Mouse (Mus musculus) kidney, adult 9 months (tissue): ENCODE data around the gene Camkk1.
A peak's percentile ranks its signal among the peaks of the same experiment; 100 is the strongest.

Source experiments
- DNase-seq: peaks from one replicate; pipeline ENCODE4 v3.0.0; 2022

Gene Camkk1

GRCm38 (mm10) chr11:73018471-73019146, at the start of gene Camkk1:
Gene Camkk1 (plus strand): TSS chr11:73019008.
- DNase-seq = peak; percentile 88

GRCm38 (mm10) chr11:72974995-72975503, 43.8 kb upstream of the Camkk1 start:
- DNase-seq = no peak

- no peak for DNase-seq
Measured at GRCm38 (mm10) chr11:72982516-72982915, 36.3 kb upstream of the Camkk1 start.

- DNase-seq = no peak
Measured at GRCm38 (mm10) chr11:72983283-72983682, 35.5 kb upstream of the Camkk1 start.

GRCm38 (mm10) chr11:72986745-72987144, 32.1 kb upstream of the Camkk1 start:
- DNase-seq = no peak

GRCm38 (mm10) chr11:72987234-72987633, 31.6 kb upstream of the Camkk1 start:
- no peak for DNase-seq

- DNase-seq = no peak
Measured at GRCm38 (mm10) chr11:72987807-72988206, 31.0 kb upstream of the Camkk1 start.

GRCm38 (mm10) chr11:72989044-72989443, 29.8 kb upstream of the Camkk1 start:
- no peak for DNase-seq

GRCm38 (mm10) chr11:72990688-72991087, 28.1 kb upstream of the Camkk1 start:
- no peak for DNase-seq

- DNase-seq = no peak
Measured at GRCm38 (mm10) chr11:72991961-72992360, 26.8 kb upstream of the Camkk1 start.

- peak; percentile 42 for DNase-seq
Measured at GRCm38 (mm10) chr11:72996346-72996745, 22.5 kb upstream of the Camkk1 start.

- no peak for DNase-seq
Measured at GRCm38 (mm10) chr11:72996781-72997180, 22.0 kb upstream of the Camkk1 start.

GRCm38 (mm10) chr11:72997529-72998326, 21.1 kb upstream of the Camkk1 start:
- DNase-seq = no peak

- DNase-seq = peak; percentile 32
Measured at GRCm38 (mm10) chr11:72998771-72999170, 20.0 kb upstream of the Camkk1 start, which contains the start of gene P2rx1. Gene P2rx1 (plus strand): TSS chr11:72999103.

- peak; percentile 81 for DNase-seq
Measured at GRCm38 (mm10) chr11:73001029-73001428, 17.8 kb upstream of the Camkk1 start.

GRCm38 (mm10) chr11:73006377-73006776, 12.4 kb upstream of the Camkk1 start:
- DNase-seq = peak; percentile 73

GRCm38 (mm10) chr11:73007113-73007512, 11.7 kb upstream of the Camkk1 start:
- no peak for DNase-seq

- DNase-seq = peak; percentile 62
Measured at GRCm38 (mm10) chr11:73007698-73008481, 10.9 kb upstream of the Camkk1 start.

GRCm38 (mm10) chr11:73008826-73009225, 10.0 kb upstream of the Camkk1 start:
- no peak for DNase-seq

- no peak for DNase-seq
Measured at GRCm38 (mm10) chr11:73009531-73010274, 9.1 kb upstream of the Camkk1 start.

GRCm38 (mm10) chr11:73013981-73014380, 4.8 kb upstream of the Camkk1 start:
- DNase-seq = peak; percentile 77

GRCm38 (mm10) chr11:73014831-73015344, 3.9 kb upstream of the Camkk1 start:
- peak; percentile 80 for DNase-seq
